Mouse (Mus musculus) cerebellum, postnatal 14 days (tissue): ENCODE measurements at regions not wholly inside any gene's neighbourhood (a gene's known extent, or its start where the extent isn't known, plus 50 kb on each side); places are given as distances from the start of the nearest gene placed in this dataset.

Experiments
- DNase-seq, 2 experiments: peaks; one replicate each; pipeline ENCODE4 v3.0.0; 2021; ENCODE audit warnings: mixed read lengths in 2 of 2

GRCm38 (mm10) chr2:51073040-51073594, 75.8 kb downstream of the Rnd3 start:
- DNase-seq = no peak

- DNase-seq = no peak
These were observed 76.5 kb downstream of the Rnd3 start for GRCm38 (mm10) chr2:51072346-51072885.

- no peak for DNase-seq
These were observed 78.0 kb downstream of the Rnd3 start for GRCm38 (mm10) chr2:51070902-51071301.

GRCm38 (mm10) chr2:51066423-51066831, 82.5 kb downstream of the Rnd3 start:
- DNase-seq = peak; percentile 46 to 52

GRCm38 (mm10) chr2:51065821-51066220, 83.1 kb downstream of the Rnd3 start:
- DNase-seq = no peak

GRCm38 (mm10) chr2:51064821-51065220, 84.1 kb downstream of the Rnd3 start:
- DNase-seq = no peak

GRCm38 (mm10) chr2:51062049-51062448, 86.9 kb downstream of the Rnd3 start:
- no peak for DNase-seq

GRCm38 (mm10) chr2:51058158-51058557, 90.8 kb downstream of the Rnd3 start:
- no peak for DNase-seq

- no peak for DNase-seq
These were observed 92.7 kb downstream of the Rnd3 start for GRCm38 (mm10) chr2:51056141-51056731.

GRCm38 (mm10) chr2:51055339-51055738, 93.6 kb downstream of the Rnd3 start:
- DNase-seq = no peak

- no peak for DNase-seq
These were observed 99.1 kb downstream of the Rnd3 start for GRCm38 (mm10) chr2:51049834-51050170.

- no peak for DNase-seq
These were observed 99.6 kb downstream of the Rnd3 start for GRCm38 (mm10) chr2:51049101-51049833.

- DNase-seq = no peak
These were observed 101.4 kb downstream of the Rnd3 start for GRCm38 (mm10) chr2:51047520-51047919.

GRCm38 (mm10) chr2:51045626-51046025, 103.3 kb downstream of the Rnd3 start:
- DNase-seq = no peak

- no peak for DNase-seq
These were observed 107.8 kb downstream of the Rnd3 start for GRCm38 (mm10) chr2:51041101-51041500.

GRCm38 (mm10) chr2:51038685-51039084, 110.2 kb downstream of the Rnd3 start:
- peak in 1 of 2 experiments; percentile 7 for DNase-seq

- DNase-seq = no peak
These were observed 111.9 kb downstream of the Rnd3 start for GRCm38 (mm10) chr2:51036995-51037394.

GRCm38 (mm10) chr2:51036190-51036755, 112.6 kb downstream of the Rnd3 start:
- no peak for DNase-seq

GRCm38 (mm10) chr2:51033881-51034280, 115.0 kb downstream of the Rnd3 start:
- peak; percentile 27 to 72 for DNase-seq

GRCm38 (mm10) chr2:51022479-51022878, 126.4 kb downstream of the Rnd3 start:
- DNase-seq = no peak

GRCm38 (mm10) chr2:51016129-51016402, 132.8 kb downstream of the Rnd3 start:
- DNase-seq = no peak

GRCm38 (mm10) chr2:51015360-51016128, 133.4 kb downstream of the Rnd3 start:
- no peak for DNase-seq

GRCm38 (mm10) chr2:51014232-51014631, 134.7 kb downstream of the Rnd3 start:
- no peak for DNase-seq
